Mouse (Mus musculus) gonadal fat pad, adult 2 months (tissue): Measurements from ENCODE around the gene Rasa2. TPM values are rescaled to one million over a fixed set of nuclear protein-coding genes. Genes with fewer than 3 reads are reported as not detected.
"Not testable (repeated sequence)": the region's sequence is repeated elsewhere in the genome, so short reads cannot be mapped to it uniquely, and the experiment has no call there.

Experiments used
- DNase-seq: peaks from one replicate; pipeline ENCODE4 v3.0.0-alpha.2; 2012; ENCODE audit warnings: low read depth
- polyA plus RNA-seq: library from polyadenylated mRNA; depleted of rRNA; stranded (reverse); fragments of >200 nt; gene quantifications from 2 replicates; pipeline ENCODE4 v1.2.3, GENCODE M21; 2012

Gene Rasa2
- polyA plus RNA-seq, 1 experiment, result 3.1 TPM

GRCm38 (mm10) chr9:96589346-96589745 is 42.1 kb downstream of the Rasa2 start:
- DNase-seq, result no peak

- no peak for DNase-seq
Observed at GRCm38 (mm10) chr9:96583496-96583895, 47.9 kb downstream of the Rasa2 start.

- DNase-seq, result no peak
Observed at GRCm38 (mm10) chr9:96583076-96583475, 48.3 kb downstream of the Rasa2 start.

GRCm38 (mm10) chr9:96578190-96578589 is 53.2 kb downstream of the Rasa2 start:
- no peak for DNase-seq

- no peak for DNase-seq
Observed at GRCm38 (mm10) chr9:96577674-96578073, 53.7 kb downstream of the Rasa2 start.

- DNase-seq, result no peak
Observed at GRCm38 (mm10) chr9:96573252-96573651, 58.2 kb downstream of the Rasa2 start.

- DNase-seq, result no peak
Observed at GRCm38 (mm10) chr9:96572754-96573153, 58.7 kb downstream of the Rasa2 start.

- no peak for DNase-seq
Observed at GRCm38 (mm10) chr9:96566470-96566996, 64.9 kb downstream of the Rasa2 start.

GRCm38 (mm10) chr9:96563501-96563900 is 67.9 kb downstream of the Rasa2 start:
- DNase-seq, result no peak

GRCm38 (mm10) chr9:96559148-96559547 is 72.3 kb downstream of the Rasa2 start:
- no peak for DNase-seq

- DNase-seq, result no peak
Observed at GRCm38 (mm10) chr9:96558594-96558993, 72.8 kb downstream of the Rasa2 start.

GRCm38 (mm10) chr9:96554095-96554494 is 77.3 kb downstream of the Rasa2 start:
- no peak for DNase-seq

GRCm38 (mm10) chr9:96545410-96545809 is 86.0 kb downstream of the Rasa2 start:
- no peak for DNase-seq

GRCm38 (mm10) chr9:96543643-96544640 is 87.5 kb downstream of the Rasa2 start:
- DNase-seq, result no peak

GRCm38 (mm10) chr9:96538916-96539315 is 92.5 kb downstream of the Rasa2 start:
- no peak for DNase-seq

GRCm38 (mm10) chr9:96537615-96537919 is 93.8 kb downstream of the Rasa2 start:
- DNase-seq, result no peak

GRCm38 (mm10) chr9:96536895-96537614 is 94.4 kb downstream of the Rasa2 start:
- no peak for DNase-seq

GRCm38 (mm10) chr9:96536093-96536492 is 95.3 kb downstream of the Rasa2 start:
- DNase-seq, result not testable (repeated sequence)

- no peak for DNase-seq
Observed at GRCm38 (mm10) chr9:96535431-96535830, 96.0 kb downstream of the Rasa2 start.

- DNase-seq, result no peak
Observed at GRCm38 (mm10) chr9:96534256-96534655, 97.2 kb downstream of the Rasa2 start.

- no peak for DNase-seq
Observed at GRCm38 (mm10) chr9:96533476-96533875, 97.9 kb downstream of the Rasa2 start.

- no peak for DNase-seq
Observed at GRCm38 (mm10) chr9:96532531-96532930, 98.9 kb downstream of the Rasa2 start.

GRCm38 (mm10) chr9:96530674-96531081 is 100.7 kb downstream of the Rasa2 start:
- no peak for DNase-seq
